Mouse (Mus musculus) forebrain, embryonic 14.5 days (tissue): ENCODE measurements around the gene Smurf1. TPM values are rescaled to one million over a fixed set of nuclear protein-coding genes. Genes with fewer than 3 reads are reported as not detected.
A peak's percentile ranks its signal among the peaks of the same experiment; 100 is the strongest.

Source experiments
- ATAC-seq: fragments of 200-750 bp; cut with Nextera tagmentation; 2 replicates; pipeline ENCODE4 v1.8.0; 2017; ENCODE audit warnings: mild to moderate bottlenecking, moderate library complexity
- DNase-seq: peaks from one replicate; pipeline ENCODE4 v3.0.0-alpha.2; 2015; ENCODE audit warnings: low spot score
- H3K27ac ChIP-seq: fragments of 300-500 bp; sonication (generic); 2 replicates; pipeline ENCODE4 v1.5.1; 2014; ENCODE audit warnings: low read depth, mild to moderate bottlenecking, control low read depth, low read length, moderate library complexity
- H3K27me3 ChIP-seq: fragments of 300-500 bp; sonication (generic); replicated peaks from 2 replicates; pipeline ENCODE4 v1.6.1; 2014; ENCODE audit warnings: low read length, control low read depth, mixed read lengths; ENCODE audit not compliant: control insufficient read depth, insufficient read depth
- H3K36me3 ChIP-seq: fragments of 300-500 bp; sonication (generic); 2 replicates; pipeline ENCODE4 v1.6.1; 2014; ENCODE audit warnings: low read length, control low read depth; ENCODE audit not compliant: control insufficient read depth, insufficient read depth
- H3K4me1 ChIP-seq: fragments of 300-500 bp; sonication (generic); 2 replicates; pipeline ENCODE4 v1.6.1; 2014; ENCODE audit warnings: antibody characterized with exemption, low read length, control low read depth; ENCODE audit not compliant: control insufficient read depth, insufficient read depth
- H3K4me2 ChIP-seq: fragments of 300-500 bp; sonication (generic); 2 replicates; pipeline ENCODE4 v1.6.1; 2014; ENCODE audit warnings: mild to moderate bottlenecking, control low read depth, low read length
- H3K4me3 ChIP-seq: fragments of 300-500 bp; sonication (generic); 2 replicates; pipeline ENCODE4 v1.5.1; 2014; ENCODE audit warnings: low read depth, low read length, control low read depth
- H3K9ac ChIP-seq: fragments of 300-500 bp; sonication (generic); 2 replicates; pipeline ENCODE4 v1.6.1; 2014; ENCODE audit warnings: mild to moderate bottlenecking, low read length, control low read depth, moderate library complexity
- H3K9me3 ChIP-seq: fragments of 300-500 bp; sonication (generic); replicated peaks from 2 replicates; pipeline ENCODE4 v1.6.1; 2016; ENCODE audit warnings: low read length, control low read depth, mixed read lengths; ENCODE audit not compliant: control insufficient read depth
- WGBS: fragments of 180-500 bp; shearing (Covaris S2); extraction: QIAGEN DNeasy Blood & Tissue Kit; methylation state at CpG from one replicate; pipeline ENCODE4 v1.1.7; 2014; 5-methylcytosine and 5-hydroxymethylcytosine counted together
- polyA plus RNA-seq: library from polyadenylated mRNA; unstranded; fragments of >200 nt; fragmentation: Nextera tagmentation; extraction: Ambion mirVana; gene quantifications from 2 replicates; pipeline ENCODE4 v1.2.1, GENCODE M21; 2014

Gene Smurf1
- polyA plus RNA-seq, 1 experiment from 2014 or later = 16.5 TPM

DNA sequence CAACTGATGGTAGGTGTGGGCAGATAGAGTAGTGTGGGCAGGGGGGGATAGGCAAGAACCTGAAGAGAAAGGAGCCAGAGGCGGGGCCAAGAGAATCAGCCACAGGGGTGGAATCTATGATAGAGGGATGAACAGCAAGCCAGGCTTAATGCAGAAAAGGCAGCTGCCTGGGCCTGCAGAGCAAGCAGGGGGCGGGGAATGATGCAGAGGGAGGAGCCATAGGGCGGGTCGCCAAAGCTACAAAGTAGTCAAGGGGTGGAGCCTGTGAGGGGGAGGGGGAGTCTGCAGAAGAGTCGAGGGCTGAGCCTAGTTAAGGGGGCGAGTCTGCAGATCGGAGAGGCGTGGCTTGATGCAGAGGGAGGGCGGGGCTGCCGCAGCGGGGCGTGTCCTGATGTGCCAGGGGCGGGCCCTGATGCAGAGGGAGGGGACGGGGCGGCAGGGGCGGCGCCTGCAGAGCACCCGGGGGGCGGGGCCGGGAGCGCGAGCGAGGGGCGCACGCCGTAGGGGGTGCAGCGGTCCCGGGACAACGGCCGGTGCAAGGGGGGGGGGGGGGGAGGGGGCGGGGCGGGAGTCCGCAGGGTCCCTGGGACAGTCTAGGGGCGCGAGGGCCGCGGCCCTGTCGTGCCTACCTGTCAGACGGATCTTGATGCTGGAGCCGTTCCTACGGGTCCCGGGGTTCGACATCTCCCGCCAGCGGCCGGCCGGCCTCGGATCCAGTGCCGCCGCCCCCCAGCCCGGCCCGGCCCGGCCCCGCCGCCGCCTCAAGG is 592 bp downstream of the Smurf1 start:
- Histone ChIP-seq H3K4me3 (peak overlapping the region; percentile 88), H3K9me3 (no peaks in the 10 kb centered on the region), H3K9ac (peak overlapping the region; percentile 90), H3K36me3 (no peaks in the 10 kb centered on the region), H3K4me1 (peaks cover 8% of the 10 kb centered on the region; the same call in 1 of the 2 replicates), H3K27me3 (no peaks in the 10 kb centered on the region; the same call in 1 of the 2 replicates), H3K27ac (peak overlapping the region; percentile 78), H3K4me2 (peak overlapping the region; percentile 55)
- peak; percentile 88 for DNase-seq
- under 1% methylated on average over 12 of the region's 56 CpGs for WGBS
- peak; percentile 74 for ATAC-seq

DNA sequence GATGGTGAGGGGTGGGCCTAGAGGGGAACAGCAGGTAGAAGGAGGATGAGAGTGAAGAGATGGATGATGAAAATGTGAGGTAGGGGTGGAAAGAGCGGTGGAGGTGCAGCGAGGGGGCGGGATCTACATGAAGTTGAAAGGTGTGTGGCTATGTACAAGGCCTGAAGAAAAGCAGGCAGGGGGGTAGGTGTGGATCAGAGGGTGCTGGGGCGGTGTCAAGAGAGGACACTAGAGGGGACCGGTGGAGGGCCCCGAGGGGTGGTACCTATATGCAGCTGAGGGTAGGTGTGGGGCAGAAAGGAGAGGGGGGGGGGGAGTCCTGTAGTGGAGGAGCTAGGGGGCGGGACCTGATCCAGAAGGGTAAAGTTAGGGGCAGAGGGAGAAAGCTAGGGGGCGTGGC is 1.2 kb downstream of the Smurf1 start:
- 32% methylated on average over 8 of the region's 8 CpGs for WGBS
- H3K9ac ChIP-seq = no peak overlapping the region
- ATAC-seq (peak; percentile 45), DNase-seq (no peak)
- H3K27me3 ChIP-seq = no peaks in the 10 kb centered on the region; the same call in 1 of the 2 replicates
- peaks cover 8% of the 10 kb centered on the region; the same call in 1 of the 2 replicates for H3K4me1 ChIP-seq
- H3K9me3 ChIP-seq = no peaks in the 10 kb centered on the region
- H3K4me2 ChIP-seq = peak overlapping the region; percentile 55
- no peaks in the 10 kb centered on the region for H3K36me3 ChIP-seq
- no peak overlapping the region; the same call in 1 of the 2 replicates for H3K27ac ChIP-seq
- H3K4me3 ChIP-seq = peak overlapping the region; percentile 88

DNA sequence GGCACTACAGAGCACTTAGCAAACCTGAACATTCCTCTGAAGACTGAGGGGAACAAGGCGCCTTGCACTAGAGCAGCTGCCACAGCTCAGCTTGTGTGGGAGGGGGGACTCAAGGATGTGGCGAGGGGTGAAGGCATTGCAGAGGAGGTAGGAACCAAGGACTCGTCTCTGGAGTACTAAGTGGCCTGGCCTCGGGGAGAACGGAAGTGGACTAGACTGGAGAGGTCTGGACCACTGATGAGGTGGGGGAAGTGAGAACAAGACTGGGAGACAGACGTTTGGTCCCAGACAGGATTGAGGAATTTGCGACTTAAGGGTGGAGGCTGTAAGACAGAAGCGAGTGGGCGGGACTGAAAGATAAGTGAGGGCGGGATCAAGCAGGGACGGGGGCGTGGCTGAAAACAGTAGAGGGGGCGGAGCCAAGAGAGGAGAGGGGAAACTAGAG is 1.8 kb downstream of the Smurf1 start:
- Histone ChIP-seq H3K9me3 (no peaks in the 10 kb centered on the region), H3K36me3 (no peaks in the 10 kb centered on the region), H3K9ac (peak overlapping the region; percentile 40; the same call in 1 of the 2 replicates), H3K4me3 (peak overlapping the region; percentile 16), H3K27ac (0 out of 2 replicates have a peak overlapping the region, but pooled peaks have one; percentile 39), H3K27me3 (no peaks in the 10 kb centered on the region; the same call in 1 of the 2 replicates), H3K4me1 (peaks cover 8% of the 10 kb centered on the region; the same call in 1 of the 2 replicates), H3K4me2 (peak overlapping the region; percentile 55)
- 4% methylated on average over 13 of the region's 13 CpGs for WGBS
- ATAC-seq = no peak
- peak; percentile 52 for DNase-seq

DNA sequence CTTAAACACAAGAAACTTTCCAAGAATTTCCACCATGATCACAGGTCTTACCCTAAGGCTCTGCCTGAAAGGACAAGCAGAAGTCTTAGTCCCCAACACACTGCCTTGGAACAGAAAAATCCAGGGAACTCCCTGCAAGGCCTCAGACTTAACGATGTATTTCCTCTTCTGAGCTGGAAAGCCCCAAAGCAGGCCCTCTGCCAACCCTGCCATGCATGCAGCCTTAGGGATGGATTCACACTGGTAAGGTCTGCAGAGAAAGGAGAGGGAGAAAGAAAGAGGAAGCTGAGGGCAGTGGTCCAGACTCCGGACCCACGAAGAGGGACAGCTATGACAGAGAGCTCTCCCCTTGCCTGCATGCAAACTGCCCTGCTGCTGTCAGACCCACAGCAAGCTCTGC is 2.2 kb downstream of the Smurf1 start:
- Histone ChIP-seq H3K4me3 (peak overlapping the region; percentile 16), H3K36me3 (no peaks in the 10 kb centered on the region), H3K4me1 (peaks cover 8% of the 10 kb centered on the region; the same call in 1 of the 2 replicates), H3K9ac (peak overlapping the region; percentile 40; the same call in 1 of the 2 replicates), H3K4me2 (peak overlapping the region; percentile 55), H3K27ac (0 out of 2 replicates have a peak overlapping the region, but pooled peaks have one; percentile 39), H3K27me3 (no peaks in the 10 kb centered on the region; the same call in 1 of the 2 replicates), H3K9me3 (no peaks in the 10 kb centered on the region)
- DNase-seq (no peak), ATAC-seq (no peak)
- 46% methylated on average over 3 of the region's 3 CpGs for WGBS

DNA sequence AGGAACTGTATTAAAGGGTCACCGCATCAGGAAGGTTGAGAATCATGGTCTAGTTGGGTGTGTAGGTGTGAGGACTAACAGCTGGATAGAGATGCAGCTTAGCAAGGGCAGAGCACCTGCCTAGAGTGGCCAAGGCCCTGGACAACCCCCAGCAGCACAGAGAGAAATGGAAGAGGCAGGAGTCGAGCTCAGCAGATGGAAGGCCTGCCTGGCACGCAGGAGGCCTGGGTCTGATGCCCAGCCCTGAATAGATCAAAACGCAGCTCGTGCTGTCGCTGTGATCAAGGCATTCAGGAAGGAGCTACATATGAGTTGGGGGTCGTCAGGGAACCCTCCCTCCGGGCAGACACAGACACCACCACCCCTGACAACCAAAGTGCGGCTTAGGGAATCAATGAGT is 7.4 kb downstream of the Smurf1 start:
- ATAC-seq (no peak), DNase-seq (no peak)
- H3K9me3 ChIP-seq = no peaks in the 10 kb centered on the region
- no peak overlapping the region for H3K4me2 ChIP-seq
- no peaks in the 10 kb centered on the region; the same call in 1 of the 2 replicates for H3K4me1 ChIP-seq
- H3K9ac ChIP-seq = no peak overlapping the region
- H3K4me3 ChIP-seq = no peak overlapping the region
- no peak overlapping the region for H3K27ac ChIP-seq
- no peaks in the 10 kb centered on the region for H3K36me3 ChIP-seq
- no peaks in the 10 kb centered on the region for H3K27me3 ChIP-seq
- WGBS = 86% methylated on average over 9 of the region's 9 CpGs

DNA sequence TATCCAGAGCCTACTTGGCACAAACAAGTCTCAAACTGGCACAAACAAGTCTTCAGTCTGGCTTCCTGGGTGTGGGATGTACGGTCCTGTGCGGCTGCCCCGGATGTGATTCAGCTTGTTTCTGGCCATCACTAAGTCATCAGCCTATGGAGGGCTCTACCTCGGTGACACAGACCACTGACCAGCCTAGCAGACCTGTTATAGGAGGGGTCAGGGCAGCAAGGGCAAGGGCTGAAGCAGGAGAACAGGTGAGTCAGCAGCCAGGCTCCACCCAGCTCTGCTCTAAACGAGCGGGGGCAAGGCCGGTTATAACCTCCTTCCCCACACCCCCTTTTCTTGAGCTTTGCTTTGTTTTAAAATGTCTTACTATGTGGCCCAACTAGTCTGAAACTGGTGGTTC is 11.2 kb downstream of the Smurf1 start:
- Histone ChIP-seq H3K27ac (no peak overlapping the region), H3K4me2 (no peak overlapping the region), H3K4me3 (no peak overlapping the region), H3K9ac (no peak overlapping the region), H3K27me3 (no peaks in the 10 kb centered on the region), H3K4me1 (no peaks in the 10 kb centered on the region), H3K9me3 (no peaks in the 10 kb centered on the region), H3K36me3 (no peaks in the 10 kb centered on the region)
- no peak for DNase-seq
- WGBS = 83% methylated on average over 7 of the region's 7 CpGs
- ATAC-seq = no peak

DNA sequence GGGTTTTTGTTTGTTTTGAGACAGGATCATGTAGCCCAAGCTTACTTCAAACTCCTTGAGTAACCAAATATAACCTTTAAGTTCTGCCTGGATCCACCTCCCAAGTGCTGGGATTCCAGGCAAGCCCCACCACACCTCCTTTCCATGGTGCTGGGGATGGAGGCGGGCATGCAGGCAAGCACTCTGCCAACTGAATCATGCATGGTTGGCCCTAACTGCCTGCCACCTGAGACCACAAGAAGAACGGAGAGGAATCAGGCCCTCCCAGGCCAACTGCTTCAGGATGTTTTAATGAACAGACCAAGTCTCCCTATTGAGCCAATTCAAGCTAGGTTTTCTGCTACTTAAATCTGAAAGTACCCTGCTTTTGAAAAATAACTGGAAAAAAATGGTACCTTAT is 13.1 kb downstream of the Smurf1 start:
- H3K9me3 ChIP-seq = no peaks in the 10 kb centered on the region
- no peak for DNase-seq
- WGBS = 73% methylated on average over 2 of the region's 2 CpGs

DNA sequence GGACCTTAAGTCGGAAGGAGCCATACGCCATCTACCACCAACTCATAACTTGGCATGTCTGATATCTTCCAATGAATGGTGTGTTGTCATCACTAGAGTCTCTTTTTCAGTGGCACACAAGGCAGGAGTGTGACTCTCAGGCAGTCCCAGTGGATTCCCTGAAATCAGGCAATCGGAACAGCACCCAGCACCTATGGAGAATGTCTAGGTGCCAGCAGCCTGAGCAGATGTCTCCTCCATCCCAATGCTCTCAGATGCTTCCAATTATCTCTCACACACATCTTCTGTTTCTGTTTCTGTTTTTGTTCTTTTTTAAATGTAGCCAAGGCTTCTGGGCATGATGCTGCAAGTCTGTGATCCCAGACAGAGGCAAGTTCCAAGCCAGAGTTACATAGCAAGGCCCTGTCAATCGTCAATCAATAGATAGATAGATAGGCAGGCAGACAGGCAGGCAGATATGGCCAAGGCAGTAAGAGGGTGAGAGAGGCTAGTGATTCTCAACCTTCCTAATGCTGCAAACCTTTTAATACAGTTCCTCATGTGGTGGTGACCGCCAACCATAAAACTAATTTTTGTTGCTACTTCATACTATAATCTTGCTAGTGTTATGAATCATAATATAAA is 15.1 kb downstream of the Smurf1 start:
- DNase-seq (no peak), ATAC-seq (no peak)
- Histone ChIP-seq H3K9me3 (no peaks in the 10 kb centered on the region), H3K36me3 (no peaks in the 10 kb centered on the region), H3K27ac (no peak overlapping the region), H3K4me1 (0 out of 2 replicates have a peak, but pooled peaks cover 3% of the 10 kb centered on the region), H3K9ac (no peak overlapping the region), H3K27me3 (no peaks in the 10 kb centered on the region), H3K4me3 (no peak overlapping the region), H3K4me2 (no peak overlapping the region)
- 93% methylated on average over 5 of the region's 5 CpGs for WGBS

More for the DNA sequence above, 13.1 kb downstream of the Smurf1 start:
- no peak overlapping the region for H3K4me2 ChIP-seq
- no peaks in the 10 kb centered on the region for H3K36me3 ChIP-seq
- H3K27me3 ChIP-seq = no peaks in the 10 kb centered on the region
- ATAC-seq = no peak
- H3K9ac ChIP-seq = no peak overlapping the region
- H3K27ac ChIP-seq = no peak overlapping the region
- H3K4me1 ChIP-seq = no peaks in the 10 kb centered on the region
- no peak overlapping the region for H3K4me3 ChIP-seq
